Mouse (Mus musculus) MEL (cell line): ENCODE data around the gene Prps2. TPM values are rescaled to one million over a fixed set of nuclear protein-coding genes. Genes with fewer than 3 reads are reported as not detected.

Source experiments
- DNase-seq: peaks from one replicate; pipeline ENCODE4 v3.0.0; 2011; ENCODE audit warnings: low read depth, low spot score
- H3K27ac ChIP-seq: 2 replicates; pipeline ENCODE4 v1.5.1; 2012; ENCODE audit warnings: low read depth, mild to moderate bottlenecking, control low read depth, low read length, moderate library complexity; ENCODE audit not compliant: control insufficient read depth
- H3K27me3 ChIP-seq, 2 experiments: fragments of 150-350 bp in 1 of 2; sonication (generic) in 1 of 2; 2 replicates each; pipeline ENCODE4 v1.6.1; 2012; ENCODE audit warnings: low read length in 2 of 2, mild to moderate bottlenecking in 2 of 2, improper control_type of control experiment in 1 of 2, moderate library complexity in 1 of 2; ENCODE audit not compliant: insufficient read depth in 2 of 2, control insufficient read depth in 1 of 2
- H3K36me3 ChIP-seq, 2 experiments: 2 replicates each; pipeline ENCODE4 v1.6.1; 2012 to 2014; ENCODE audit warnings: low read length in 2 of 2, improper control_type of control experiment in 1 of 2, inconsistent platforms in 1 of 2, mild to moderate bottlenecking in 1 of 2; ENCODE audit not compliant: insufficient read depth in 2 of 2, control insufficient read depth in 1 of 2
- H3K4me1 ChIP-seq, 2 experiments: fragments of 150-350 bp in 1 of 2; sonication (generic) in 1 of 2; 2 replicates each; pipeline ENCODE4 v1.6.1; 2012; ENCODE audit warnings: low read length in 2 of 2, improper control_type of control experiment in 1 of 2, mild to moderate bottlenecking in 1 of 2; ENCODE audit not compliant: insufficient read depth in 2 of 2, control insufficient read depth in 1 of 2
- H3K4me3 ChIP-seq, 2 experiments: fragments of 150-350 bp in 1 of 2; sonication (generic) in 1 of 2; 2 replicates each; pipeline ENCODE4 v1.5.1; 2012; ENCODE audit warnings: low read depth in 2 of 2, low read length in 2 of 2, mild to moderate bottlenecking in 2 of 2, moderate library complexity in 2 of 2, control low read depth in 1 of 2, improper control_type of control experiment in 1 of 2; ENCODE audit not compliant: control insufficient read depth in 1 of 2, insufficient read depth in 1 of 2
- H3K79me2 ChIP-seq: 2 replicates; pipeline ENCODE4 v1.6.1; 2012; ENCODE audit warnings: mild to moderate bottlenecking, low read length, moderate library complexity; ENCODE audit not compliant: control insufficient read depth, poor library complexity, insufficient read depth
- H3K9ac ChIP-seq: 2 replicates; pipeline ENCODE4 v1.6.1; 2012; ENCODE audit warnings: low read depth, mild to moderate bottlenecking, control low read depth, low read length, moderate library complexity; ENCODE audit not compliant: control insufficient read depth, poor library complexity, severe bottlenecking
- H3K9me3 ChIP-seq: fragments of 150-350 bp; sonication (generic); replicated peaks from 2 replicates; pipeline ENCODE4 v1.6.1; 2012; ENCODE audit warnings: mild to moderate bottlenecking, low read length, improper control_type of control experiment, moderate library complexity; ENCODE audit not compliant: insufficient read depth
- CHD2 ChIP-seq: IDR thresholded peaks from 2 replicates; pipeline ENCODE4 v1.6.1; 2011; ENCODE audit warnings: low read length, improper control_type of control experiment
- E2F4 ChIP-seq: IDR thresholded peaks from 2 replicates; pipeline ENCODE4 v1.6.1; 2011; ENCODE audit warnings: low read depth, low read length, improper control_type of control experiment, borderline replicate concordance
- ELF1 ChIP-seq: IDR thresholded peaks from 2 replicates; pipeline ENCODE4 v1.6.1; 2014; ENCODE audit warnings: low read depth, mild to moderate bottlenecking, inconsistent platforms, low read length, improper control_type of control experiment, moderate library complexity
- GABPA ChIP-seq: IDR thresholded peaks from 2 replicates; pipeline ENCODE4 v1.6.1; 2012; ENCODE audit warnings: low read depth, mild to moderate bottlenecking, inconsistent platforms, low read length, improper control_type of control experiment, moderate library complexity
- MAX ChIP-seq: IDR thresholded peaks from 2 replicates; pipeline ENCODE4 v1.6.1; 2011; ENCODE audit warnings: low read length, improper control_type of control experiment
- MYC ChIP-seq: IDR thresholded peaks from 2 replicates; pipeline ENCODE4 v1.6.1; 2011; ENCODE audit warnings: low read depth, mild to moderate bottlenecking, low read length, improper control_type of control experiment, moderate library complexity
- POLR2AphosphoS5 ChIP-seq: IDR thresholded peaks from 2 replicates; pipeline ENCODE4 v1.6.1; 2012; ENCODE audit warnings: low read depth, borderline replicate concordance, mild to moderate bottlenecking, inconsistent platforms, low read length, moderate library complexity, mixed read lengths
- RAD21 ChIP-seq: IDR thresholded peaks from 2 replicates; pipeline ENCODE4 v1.6.1; 2011; ENCODE audit warnings: mild to moderate bottlenecking, low read depth, low read length, improper control_type of control experiment
- RCOR1 ChIP-seq: IDR thresholded peaks from 2 replicates; pipeline ENCODE4 v1.6.1; 2012; ENCODE audit warnings: low read depth, mild to moderate bottlenecking, inconsistent platforms, low read length, improper control_type of control experiment
- SMC3 ChIP-seq: IDR thresholded peaks from 2 replicates; pipeline ENCODE4 v1.6.1; 2011; ENCODE audit warnings: low read depth, low read length, improper control_type of control experiment
- TAL1 ChIP-seq: IDR thresholded peaks from 2 replicates; pipeline ENCODE4 v1.6.1; 2012; ENCODE audit warnings: mild to moderate bottlenecking, inconsistent platforms, low read length, moderate library complexity, mixed read lengths
- TBP ChIP-seq: IDR thresholded peaks from 2 replicates; pipeline ENCODE4 v1.8.0; 2011; ENCODE audit warnings: low read depth, low read length, improper control_type of control experiment
- TCF12 ChIP-seq: IDR thresholded peaks from 2 replicates; pipeline ENCODE4 v1.6.1; 2014; ENCODE audit warnings: low read depth, mild to moderate bottlenecking, inconsistent platforms, low read length, improper control_type of control experiment, moderate library complexity
- UBTF ChIP-seq: IDR thresholded peaks from 2 replicates; pipeline ENCODE4 v1.6.1; 2012; ENCODE audit warnings: low read depth, mild to moderate bottlenecking, inconsistent platforms, low read length, improper control_type of control experiment, moderate library complexity, borderline replicate concordance; ENCODE audit not compliant: insufficient read depth
- USF2 ChIP-seq, 2 experiments: IDR thresholded peaks; 2 replicates each; pipeline ENCODE4 v1.6.1; 2011 to 2012; ENCODE audit warnings: improper control_type of control experiment in 2 of 2, low read length in 2 of 2, borderline replicate concordance in 1 of 2, inconsistent platforms in 1 of 2, low read depth in 1 of 2, mild to moderate bottlenecking in 1 of 2; ENCODE audit not compliant: insufficient read depth in 1 of 2
- ZC3H11A ChIP-seq: IDR thresholded peaks from 2 replicates; pipeline ENCODE4 v1.6.1; 2012; ENCODE audit warnings: low read depth, mild to moderate bottlenecking, inconsistent platforms, low read length, improper control_type of control experiment
- polyA plus RNA-seq, 2 experiments: library from polyadenylated mRNA; stranded (reverse) in 1 of 2; unstranded in 1 of 2; fragments of >175 nt in 1 of 2; fragments of >200 nt in 1 of 2; gene quantifications; 2 replicates each; pipeline versions ENCODE4 v1.2.1 to v1.2.4; 2012; ENCODE audit warnings: low replicate concordance in 2 of 2, low read depth in 1 of 2; ENCODE audit not compliant: insufficient read length in 2 of 2, insufficient read depth in 1 of 2, missing spikeins in 1 of 2
- total RNA-seq: library from RNA; depleted of rRNA; stranded (reverse); fragments of 300-350 nt; gene quantifications from 2 replicates; pipeline ENCODE4 v1.2.3, GENCODE M21; 2012

The Prps2 gene
- total and polyA plus RNA-seq, 3 experiments: not detected

GRCm38 (mm10) chrX:167318819-167319396 is 63.6 kb downstream of the Prps2 start:
- TF ChIP-seq MYC: no peak
- TF ChIP-seq MAX: no peak
- no peak for TF ChIP-seq RCOR1
- no peak for TF ChIP-seq CHD2
- TF ChIP-seq USF2 (IDR thresholded peaks at IDR 0.05; ENCODE audit: borderline replicate concordance in 1 of 2, insufficient read depth in 1 of 2, low read depth in 1 of 2, low read length in 2 of 2): no peak
- TF ChIP-seq UBTF: no peak
- TF ChIP-seq ZC3H11A: no peak
- TF ChIP-seq E2F4: no peak
- TF ChIP-seq ELF1: no peak
- Histone ChIP-seq H3K27me3 (no peaks in the 10 kb centered on the region), H3K9ac (no peak overlapping the region), H3K4me1 (no peaks in the 10 kb centered on the region), H3K4me3 (no peak overlapping the region), H3K79me2 (no peaks in the 10 kb centered on the region), H3K9me3 (no peaks in the 10 kb centered on the region), H3K27ac (no peak overlapping the region), H3K36me3 (no peaks in the 10 kb centered on the region)
- DNase-seq: no peak

GRCm38 (mm10) chrX:167315766-167316165 is 66.8 kb downstream of the Prps2 start:
- Histone ChIP-seq H3K36me3 (no peaks in the 10 kb centered on the region), H3K4me3 (no peak overlapping the region), H3K4me1 (no peaks in the 10 kb centered on the region), H3K9me3 (no peaks in the 10 kb centered on the region), H3K27me3 (no peaks in the 10 kb centered on the region), H3K27ac (no peak overlapping the region), H3K9ac (no peak overlapping the region), H3K79me2 (no peaks in the 10 kb centered on the region)
- TF ChIP-seq ZC3H11A (no peak), MYC (no peak), CHD2 (no peak), POLR2AphosphoS5 (no peak), GABPA (no peak), RAD21 (no peak), TAL1 (no peak), USF2 (IDR thresholded peaks at IDR 0.05; ENCODE audit: borderline replicate concordance in 1 of 2, insufficient read depth in 1 of 2, low read depth in 1 of 2, low read length in 2 of 2) (no peak), SMC3 (no peak), TCF12 (no peak), MAX (no peak), TBP (no peak)
- DNase-seq: no peak
